Mouse (Mus musculus) gastrocnemius, adult 18-20 months (tissue): ENCODE measurements around the gene D17Wsu92e. TPM values are rescaled to one million over a fixed set of nuclear protein-coding genes. Genes with fewer than 3 reads are reported as not detected.
A peak's percentile ranks its signal among the peaks of the same experiment; 100 is the strongest.

Experiments
- DNase-seq: peaks from one replicate; pipeline ENCODE4 v3.0.0; 2021; ENCODE audit warnings: low spot score
- total RNA-seq, 2 experiments: library from RNA; stranded (reverse); gene quantifications; 2 replicates each; pipeline ENCODE4 v1.2.3; 2021

The D17Wsu92e gene
- total RNA-seq, 2 experiments from 2014 or later: 211 to 222 TPM

GRCm38 (mm10) chr17:27705661-27706060 is 114.8 kb downstream of the D17Wsu92e start:
- DNase-seq: no peak

GRCm38 (mm10) chr17:27703961-27704621 is 116.4 kb downstream of the D17Wsu92e start:
- no peak for DNase-seq

DNA sequence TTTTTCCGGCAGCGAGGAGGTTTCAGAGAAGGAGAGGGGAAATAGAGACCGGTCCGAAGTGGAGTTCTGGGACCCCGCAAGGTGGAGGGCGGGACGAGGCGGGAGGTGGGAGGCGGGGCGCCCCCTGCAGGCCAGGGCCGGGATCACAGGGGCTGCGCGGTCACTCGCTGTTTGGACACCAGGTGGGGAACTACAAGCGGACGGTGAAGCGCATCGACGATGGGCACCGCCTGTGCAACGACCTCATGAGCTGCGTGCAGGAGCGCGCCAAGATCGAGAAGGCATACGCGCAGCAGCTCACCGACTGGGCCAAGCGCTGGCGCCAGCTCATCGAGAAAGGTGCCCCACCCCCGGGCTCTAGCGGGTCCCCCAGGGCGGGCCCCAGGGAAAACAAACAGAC is 117.9 kb downstream of the D17Wsu92e start:
- peak; percentile 30 for DNase-seq

- DNase-seq: no peak
These were observed 118.6 kb downstream of the D17Wsu92e start for GRCm38 (mm10) chr17:27701856-27702255.

Other genes starting within 250 kb of the D17Wsu92e start
- gene Nudt3, start 197.2 kb downstream of the D17Wsu92e start, total RNA-seq: 100 to 1,000 TPM; 249 to 272 TPM
- gene RPS10-NUDT3, start 185.4 kb downstream of the D17Wsu92e start, total RNA-seq: 1 to 10 TPM in 1 of 2 experiments, not detected in 1; 1.5 TPM
- gene Rps10, start 184.0 kb downstream of the D17Wsu92e start, total RNA-seq: 100 to 1,000 TPM; 400 to 411 TPM
- under 1 TPM in 1 of 2 experiments, not detected in 1; 0.33 TPM for gene Pacsin1, start 165.1 kb downstream of the D17Wsu92e start, total RNA-seq
- gene Spdef, start 91.7 kb downstream of the D17Wsu92e start, total RNA-seq: not detected
- 10 to 100 TPM; 66.9 to 69.7 TPM for gene Snrpc, start 17.5 kb upstream of the D17Wsu92e start, total RNA-seq
- gene Uhrf1bp1, start 35.8 kb upstream of the D17Wsu92e start, total RNA-seq: 10 to 100 TPM; 23.7 to 26.1 TPM
- gene Anks1, start 88.7 kb upstream of the D17Wsu92e start, total RNA-seq: 10 to 100 TPM; 10.2 to 11.0 TPM
- gene Taf11, start 89.2 kb upstream of the D17Wsu92e start, total RNA-seq: 10 to 100 TPM; 16.8 to 17.4 TPM